Mouse (Mus musculus) myocyte (in vitro differentiated cells): Measurements from ENCODE around the gene Pdzd9.

Source experiments
- E2F4 ChIP-seq: IDR thresholded peaks from one replicate; pipeline ENCODE4 v1.6.1; 2011; ENCODE audit warnings: mild to moderate bottlenecking, control low read depth, moderate library complexity; ENCODE audit not compliant: insufficient read depth
- MAX ChIP-seq: IDR thresholded peaks from one replicate; pipeline ENCODE4 v1.6.1; 2011; ENCODE audit warnings: low read depth, mild to moderate bottlenecking, control low read depth
- MYOD1 ChIP-seq, 3 experiments: IDR thresholded peaks; one replicate each; pipeline ENCODE4 v1.6.1; 2011; ENCODE audit warnings: control low read depth in 2 of 3, low read depth in 2 of 3, mild to moderate bottlenecking in 2 of 3, moderate library complexity in 1 of 3; ENCODE audit not compliant: insufficient read length in 2 of 3, control insufficient read depth in 1 of 3
- POLR2A ChIP-seq: IDR thresholded peaks from one replicate; pipeline ENCODE4 v1.6.1; 2011; ENCODE audit warnings: low read depth, mild to moderate bottlenecking, control low read depth, moderate library complexity; ENCODE audit not compliant: insufficient read length
- POLR2AphosphoS2 ChIP-seq: IDR thresholded peaks from one replicate; pipeline ENCODE4 v1.6.1; 2011; ENCODE audit warnings: low read depth, control low read depth; ENCODE audit not compliant: insufficient read length
- USF1 ChIP-seq: IDR thresholded peaks from one replicate; pipeline ENCODE4 v1.6.1; 2011; ENCODE audit warnings: low read depth, mild to moderate bottlenecking, control low read depth, moderate library complexity

GRCm38 (mm10) chr7:120670153-120670875 lies at the start of gene Pdzd9:
- TF ChIP-seq MYOD1 (IDR thresholded peaks at IDR 0.05; ENCODE audit: control insufficient read depth in 1 of 3, insufficient read length in 2 of 3, low read depth in 2 of 3) (no peak), POLR2A (no peak), MAX (no peak), USF1 (no peak), POLR2AphosphoS2 (no peak), E2F4 (no peak)
